ENCODE assay signal across 8 mouse cellular contexts in the genomic region with DNA sequence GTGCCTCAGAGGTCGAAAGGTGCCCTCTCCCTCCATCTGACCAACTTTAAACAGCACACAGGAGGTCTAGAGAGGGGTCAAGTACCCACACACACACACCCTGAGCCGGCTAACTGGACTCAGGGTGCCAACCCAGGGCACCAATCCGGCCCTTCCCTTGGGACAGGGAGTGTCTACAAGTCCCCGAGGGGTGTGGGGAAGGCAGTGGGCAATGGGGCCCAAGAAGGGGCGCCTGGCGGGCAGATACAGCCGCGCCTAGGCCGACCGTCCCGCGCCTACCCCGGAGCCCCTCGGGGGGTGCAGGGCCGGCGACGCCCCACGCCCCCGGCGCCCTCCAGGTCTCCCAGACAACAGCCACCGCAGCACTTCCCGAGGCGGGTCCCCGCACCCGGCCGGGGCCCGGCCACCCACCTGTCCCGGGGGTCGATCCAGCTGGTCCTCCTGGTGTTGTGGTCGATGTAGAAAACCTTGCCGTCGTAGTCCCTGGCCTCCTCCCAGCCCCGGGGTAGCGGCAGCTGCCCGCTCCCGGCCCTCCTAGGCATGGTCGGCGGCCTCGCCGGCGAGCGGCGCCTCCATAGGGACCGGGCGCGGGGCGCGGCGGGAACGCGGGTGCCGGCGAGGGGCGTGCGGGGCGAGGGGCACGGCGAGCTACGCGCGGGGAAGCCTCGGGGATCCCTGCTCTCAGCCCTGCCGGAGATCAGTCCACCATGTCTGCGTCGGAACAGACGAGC. TPM values are rescaled to one million over a fixed set of nuclear protein-coding genes. Genes with fewer than 3 reads are reported as not detected.
DNase-seq lines count a peak whose midpoint lies in the region; ATAC-seq and TF ChIP-seq lines count a peak whose summit lies in the region.

No protein-coding gene starts in this region.

- peak; percentile 97 for DNase-seq in heart, adult 11 months
- no peak for DNase-seq in heart, adult 8-10 months (ENCODE audit: low spot score)
- peak; percentile 48 for DNase-seq in NIH3T3 (ENCODE audit: low read depth)
- DNase-seq in forebrain, embryonic 11.5 days (ENCODE audit: low spot score), result peak; percentile 80
- DNase-seq in induced T-regulatory cell, adult 2 months (ENCODE audit: low read depth), result peak; percentile 5
- DNase-seq in midbrain, postnatal 0 days (ENCODE audit: low spot score), result no peak
- DNase-seq in right cerebral cortex, adult 2 months (ENCODE audit: low spot score in 2 of 2), result no peak

- H3K9ac ChIP-seq in forebrain, embryonic 11.5 days (ENCODE audit: low read length), result peak overlapping the region; percentile 71
- peak overlapping the region; percentile 82 for H3K9ac ChIP-seq in liver, embryonic 12.5 days
- peak overlapping the region; percentile 95 for H3K9ac ChIP-seq in midbrain, postnatal 0 days (replicated peaks; ENCODE audit: low read length, poor library complexity, severe bottlenecking)

- H3K36me3 ChIP-seq in forebrain, embryonic 11.5 days (ENCODE audit: control insufficient read depth, insufficient read depth, low read length), result no peaks in the 10 kb centered on the region
- no peaks in the 10 kb centered on the region for H3K36me3 ChIP-seq in liver, embryonic 12.5 days
- no peaks in the 10 kb centered on the region for H3K36me3 ChIP-seq in midbrain, postnatal 0 days (ENCODE audit: insufficient read depth, low read length)

- WGBS in forebrain, embryonic 11.5 days, result under 1% methylated on average over 58 of the region's 66 CpGs
- 1% methylated on average over 58 of the region's 66 CpGs for WGBS in liver, embryonic 12.5 days (ENCODE audit: insufficient replicate concordance)
- WGBS in midbrain, postnatal 0 days, result 1% methylated on average over 41 of the region's 66 CpGs

- H3K27me3 ChIP-seq in forebrain, embryonic 11.5 days (ENCODE audit: control insufficient read depth, insufficient read depth, low read length), result no peaks in the 10 kb centered on the region
- peaks cover 18% of the 10 kb centered on the region for H3K27me3 ChIP-seq in liver, embryonic 12.5 days (replicated peaks)
- no peaks in the 10 kb centered on the region for H3K27me3 ChIP-seq in midbrain, postnatal 0 days (ENCODE audit: insufficient read depth, low read length)

- TF ChIP-seq CTCF in midbrain, postnatal 0 days (IDR thresholded peaks at IDR 0.05), result no peak

- peak overlapping the region; percentile 77 for H3K27ac ChIP-seq in forebrain, embryonic 11.5 days (ENCODE audit: low read depth, low read length)
- H3K27ac ChIP-seq in liver, embryonic 12.5 days, result peak overlapping the region; percentile 67
- peak overlapping the region; percentile 70 for H3K27ac ChIP-seq in midbrain, postnatal 0 days (ENCODE audit: low read depth, low read length)

- no peaks in the 10 kb centered on the region for H3K9me3 ChIP-seq in forebrain, embryonic 11.5 days (ENCODE audit: control insufficient read depth, low read length)
- H3K9me3 ChIP-seq in liver, embryonic 12.5 days (replicated peaks), result no peaks in the 10 kb centered on the region
- H3K9me3 ChIP-seq in midbrain, postnatal 0 days (ENCODE audit: low read length), result no peaks in the 10 kb centered on the region

- peak; percentile 28 for ATAC-seq in forebrain, embryonic 11.5 days (replicated peaks; ENCODE audit: low FRiP score)
- ATAC-seq in liver, embryonic 12.5 days, result peak; percentile 65
- ATAC-seq in midbrain, postnatal 0 days (ENCODE audit: low FRiP score), result peak; percentile 67

- peak overlapping the region; percentile 82 for H3K4me2 ChIP-seq in forebrain, embryonic 11.5 days (ENCODE audit: low read depth, low read length, severe bottlenecking)
- peak overlapping the region; percentile 85 for H3K4me2 ChIP-seq in liver, embryonic 12.5 days
- H3K4me2 ChIP-seq in midbrain, postnatal 0 days (ENCODE audit: low read depth, low read length, poor library complexity, severe bottlenecking), result peak overlapping the region; percentile 91

- peak overlapping the region; percentile 63 for H3K4me3 ChIP-seq in forebrain, embryonic 11.5 days (ENCODE audit: low read depth, low read length)
- peak overlapping the region; percentile 66 for H3K4me3 ChIP-seq in liver, embryonic 12.5 days
- peak overlapping the region; percentile 91 for H3K4me3 ChIP-seq in midbrain, postnatal 0 days (ENCODE audit: low read depth, low read length)

- peaks cover 8% of the 10 kb centered on the region; the same call in 1 of the 2 replicates for H3K4me1 ChIP-seq in forebrain, embryonic 11.5 days (replicated peaks; ENCODE audit: control insufficient read depth, insufficient read depth, low read length)
- H3K4me1 ChIP-seq in liver, embryonic 12.5 days, result peaks cover 34% of the 10 kb centered on the region
- peaks cover 6% of the 10 kb centered on the region; the same call in 1 of the 2 replicates for H3K4me1 ChIP-seq in midbrain, postnatal 0 days (ENCODE audit: insufficient read depth, low read length)

RNA-seq across cellular contexts. Expression of a gene that starts 0.9 kb away (rescaled TPM):
- 10 to 100 TPM; 24.1 to 25.3 (median 24.6) TPM for total RNA-seq in heart, adult 8-10 months (2022)
- 9.4 and 10.3 TPM in 2 replicates for polyA plus RNA-seq in forebrain, embryonic 11.5 days (2014; fragmentation: Nextera tagmentation; extraction: Ambion mirVana)
- polyA plus RNA-seq in liver, embryonic 12.5 days (2016; fragmentation: Nextera tagmentation; extraction: Ambion mirVana), result 4.7 and 5.0 TPM in 2 replicates
- 9.6 and 10.1 TPM in 2 replicates for total RNA-seq in midbrain, postnatal 0 days (2014; rRNA removed)
- polyA plus RNA-seq in midbrain, postnatal 0 days (2015; fragmentation: Nextera tagmentation; extraction: Ambion mirVana), result 4.0 and 4.5 TPM in 2 replicates

Comparison
In these comparisons a context has a peak if more than half of its experiments do, and no peak if none do; other contexts are left out.
1. DNase-seq: peak in heart, adult 11 months (single experiment), NIH3T3 (single experiment), forebrain, embryonic 11.5 days (single experiment) and induced T-regulatory cell, adult 2 months (single experiment); none in heart, adult 8-10 months (single experiment), midbrain, postnatal 0 days (single experiment) and right cerebral cortex, adult 2 months (0 of 2).
2. Peak in every context shown above with its lines, with median percentiles within 50 percentile points of each other: ATAC-seq, H3K27ac ChIP-seq, H3K4me2 ChIP-seq, H3K4me3 ChIP-seq and H3K9ac ChIP-seq.